27 mouse cellular contexts compared by ENCODE assay signal in the genomic region with DNA sequence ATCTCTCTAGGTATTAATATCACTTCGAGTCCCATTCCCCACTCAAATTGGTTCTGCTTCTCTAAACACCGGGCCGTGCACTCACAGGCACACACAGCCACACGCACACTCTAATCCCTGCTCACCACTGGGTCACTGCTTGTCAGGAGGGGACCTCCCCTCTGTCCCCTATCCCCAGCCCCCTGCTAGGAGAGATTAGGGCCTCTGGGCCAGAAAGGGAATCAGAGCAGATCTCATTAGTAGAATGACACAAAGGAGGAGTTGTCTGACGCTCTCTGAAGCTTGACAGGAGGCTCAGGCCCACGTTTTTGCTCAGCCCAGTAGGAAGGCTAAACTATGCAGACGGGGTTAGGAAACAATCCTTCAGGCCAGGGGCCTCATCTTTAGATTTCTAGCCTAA. TPM values are rescaled to one million over a fixed set of nuclear protein-coding genes. Genes with fewer than 3 reads are reported as not detected.
DNase-seq lines count a peak whose midpoint lies in the region; ATAC-seq and TF ChIP-seq lines count a peak whose summit lies in the region.
"Had no signal": no experiment of that assay in that cellular context is flagged by ENCODE, and none has a peak within 500 bp of the region (broad histone marks: within the 10 kb centered on the region; RNA-seq: fewer than 3 reads in every experiment).

No protein-coding gene starts in this region.

- no peaks in the 10 kb centered on the region for H3K27me3 ChIP-seq in heart, embryonic 10.5 days (ENCODE audit: insufficient read depth, poor library complexity, severe bottlenecking)
- H3K27me3 ChIP-seq in embryonic facial prominence, embryonic 11.5 days (ENCODE audit: control insufficient read depth, insufficient read depth, low read length) = no peaks in the 10 kb centered on the region
- H3K27me3 ChIP-seq in midbrain, embryonic 15.5 days (replicated peaks) = no peaks in the 10 kb centered on the region

- H3K27ac ChIP-seq in heart, embryonic 10.5 days = no peak overlapping the region
- H3K27ac ChIP-seq in embryonic facial prominence, embryonic 11.5 days (replicated peaks; ENCODE audit: low read depth, low read length) = no peak overlapping the region
- no peak overlapping the region for H3K27ac ChIP-seq in midbrain, embryonic 15.5 days

- 9% methylated on average over 7 of the region's 7 CpGs for WGBS in heart, embryonic 10.5 days
- WGBS in embryonic facial prominence, embryonic 11.5 days = 4% methylated on average over 7 of the region's 7 CpGs
- under 1% methylated on average over 7 of the region's 7 CpGs for WGBS in midbrain, embryonic 15.5 days

- no peak overlapping the region for H3K4me3 ChIP-seq in heart, embryonic 10.5 days
- no peak overlapping the region for H3K4me3 ChIP-seq in embryonic facial prominence, embryonic 11.5 days (ENCODE audit: low read depth, low read length)
- no peak overlapping the region for H3K4me3 ChIP-seq in midbrain, embryonic 15.5 days

- H3K9me3 ChIP-seq in heart, embryonic 10.5 days = no peaks in the 10 kb centered on the region
- no peaks in the 10 kb centered on the region for H3K9me3 ChIP-seq in embryonic facial prominence, embryonic 11.5 days (replicated peaks; ENCODE audit: control insufficient read depth, low read length)
- H3K9me3 ChIP-seq in midbrain, embryonic 15.5 days = no peaks in the 10 kb centered on the region

- H3K4me1 ChIP-seq in heart, embryonic 10.5 days = no peaks in the 10 kb centered on the region
- no peaks in the 10 kb centered on the region for H3K4me1 ChIP-seq in embryonic facial prominence, embryonic 11.5 days (ENCODE audit: control insufficient read depth, insufficient read depth, low read length)
- H3K4me1 ChIP-seq in midbrain, embryonic 15.5 days = 0 out of 2 replicates have a peak, but pooled peaks cover 2% of the 10 kb centered on the region

- ATAC-seq in embryonic facial prominence, embryonic 11.5 days (replicated peaks; ENCODE audit: insufficient number of reproducible peaks, low FRiP score, low TSS enrichment, low read depth) = no peak; the same call in 1 of the 2 replicates
- ATAC-seq in midbrain, embryonic 15.5 days (replicated peaks) = peak; percentile 73

- TF ChIP-seq POLR2A in brain, embryonic 14.5 days (IDR thresholded peaks at IDR 0.05; ENCODE audit: borderline replicate concordance, extremely low read depth, insufficient read depth, insufficient read length, poor library complexity, severe bottlenecking) = no peak

- TF ChIP-seq CTCF in brain, embryonic 14.5 days (IDR thresholded peaks at IDR 0.05; ENCODE audit: borderline replicate concordance, extremely low read depth, insufficient read depth, insufficient read length) = no peak

- peak; percentile 66 for DNase-seq in heart, adult 11 months
- DNase-seq in heart, embryonic 10.5 days (ENCODE audit: low spot score) = no peak
- peak; percentile 34 for DNase-seq in brain, embryonic 14.5 days (ENCODE audit: low read depth)
- DNase-seq in embryonic facial prominence, embryonic 11.5 days (ENCODE audit: low spot score) = peak; percentile 1
- no peak for DNase-seq in gastrocnemius, adult 8-10 months (ENCODE audit: low spot score in 2 of 2)
- DNase-seq in thymus, postnatal 10 days (ENCODE audit: low spot score in 2 of 2) = no peak
- no peak for DNase-seq in cerebellum, adult 11-12 months
- DNase-seq: B cell, adult 2 months; cerebellum, adult 18-20 months; gastrocnemius, postnatal 10 days; heart, postnatal 10 days; layer of hippocampus, adult 9-11 months; liver; lung, adult 18-20 months; lung, postnatal 36 days; right cerebral cortex, postnatal 14 days had no signal

- no peak overlapping the region for H3K9ac ChIP-seq in embryonic facial prominence, embryonic 11.5 days (replicated peaks; ENCODE audit: low read length)
- H3K9ac ChIP-seq in midbrain, embryonic 15.5 days = no peak overlapping the region

- no peaks in the 10 kb centered on the region for H3K36me3 ChIP-seq in heart, embryonic 10.5 days
- no peaks in the 10 kb centered on the region for H3K36me3 ChIP-seq in embryonic facial prominence, embryonic 11.5 days (replicated peaks; ENCODE audit: control insufficient read depth, insufficient read depth, low read depth, low read length)
- H3K36me3 ChIP-seq in midbrain, embryonic 15.5 days (replicated peaks) = no peaks in the 10 kb centered on the region

- no peak overlapping the region for H3K4me2 ChIP-seq in embryonic facial prominence, embryonic 11.5 days (ENCODE audit: low read depth, low read length)
- no peak overlapping the region for H3K4me2 ChIP-seq in midbrain, embryonic 15.5 days

RNA-seq across cellular contexts. Expression of a gene that starts 1.0 kb away (rescaled TPM):
- polyA plus RNA-seq in heart, embryonic 10.5 days (2016; fragmentation: Nextera tagmentation; extraction: Ambion mirVana) = not detected in 2 replicates
- 0.03 and 0.10 TPM in 2 replicates for polyA plus RNA-seq in brain, embryonic 14.5 days (2012; rRNA removed)
- polyA plus RNA-seq in embryonic facial prominence, embryonic 11.5 days (2014; fragmentation: Nextera tagmentation; extraction: Ambion mirVana) = not detected in 2 replicates
- 0.27 TPM in 1 of 2 replicates, not detected in the other for polyA plus RNA-seq in midbrain, embryonic 15.5 days (2015; fragmentation: Nextera tagmentation; extraction: Ambion mirVana)
- not detected for total RNA-seq in gastrocnemius, adult 8-10 months (2022)
- total RNA-seq: gastrocnemius, postnatal 10 days; heart, adult 8-10 months; heart, postnatal 10 days; left cerebral cortex, postnatal 25 days; monocyte, adult 5-6 weeks; neutrophil, adult 5-6 weeks had no signal
- polyA plus RNA-seq: intestine, embryonic 14.5 days; kidney, embryonic 14.5 days; testis, adult 2 months; urinary bladder, adult 2 months had no signal

RNA-seq across cellular contexts. Expression of a gene that starts 1.6 kb away (rescaled TPM):
- not detected in 2 replicates for polyA plus RNA-seq in heart, embryonic 10.5 days (2016; fragmentation: Nextera tagmentation; extraction: Ambion mirVana)
- 0.08 and 0.18 TPM in 2 replicates for polyA plus RNA-seq in brain, embryonic 14.5 days (2012; rRNA removed)
- polyA plus RNA-seq in embryonic facial prominence, embryonic 11.5 days (2014; fragmentation: Nextera tagmentation; extraction: Ambion mirVana) = 0.10 TPM in 1 of 2 replicates, not detected in the other
- 0.15 and 0.28 TPM in 2 replicates for polyA plus RNA-seq in midbrain, embryonic 15.5 days (2015; fragmentation: Nextera tagmentation; extraction: Ambion mirVana)
- total RNA-seq in gastrocnemius, adult 8-10 months (2022) = not detected
- total RNA-seq: adrenal gland, adult 18-20 months; gastrocnemius, postnatal 10 days; heart, adult 8-10 months; heart, postnatal 10 days; left cerebral cortex, postnatal 25 days; monocyte, adult 5-6 weeks; neutrophil, adult 5-6 weeks had no signal
- polyA plus RNA-seq: intestine, embryonic 14.5 days; kidney, embryonic 14.5 days; testis, adult 2 months; urinary bladder, adult 2 months had no signal

RNA-seq across cellular contexts. Expression of a gene that starts 40.8 kb away (rescaled TPM):
- 750 and 752 TPM in 2 replicates for polyA plus RNA-seq in heart, embryonic 10.5 days (2016; fragmentation: Nextera tagmentation; extraction: Ambion mirVana)
- 874 and 948 TPM in 2 replicates for polyA plus RNA-seq in brain, embryonic 14.5 days (2012; rRNA removed)
- polyA plus RNA-seq in embryonic facial prominence, embryonic 11.5 days (2014; fragmentation: Nextera tagmentation; extraction: Ambion mirVana) = 981 and 984 TPM in 2 replicates
- polyA plus RNA-seq in midbrain, embryonic 15.5 days (2015; fragmentation: Nextera tagmentation; extraction: Ambion mirVana) = 1,365 and 1,414 TPM in 2 replicates
- 1,000 to 10,000 TPM; 1,735 to 2,070 (median 1,829) TPM for total RNA-seq in gastrocnemius, adult 8-10 months (2022)

RNA-seq across cellular contexts. Expression of a gene that starts 41.9 kb away (rescaled TPM):
- not detected in 2 replicates for polyA plus RNA-seq in heart, embryonic 10.5 days (2016; fragmentation: Nextera tagmentation; extraction: Ambion mirVana)
- not detected in 2 replicates for polyA plus RNA-seq in brain, embryonic 14.5 days (2012; rRNA removed)
- not detected in 2 replicates for polyA plus RNA-seq in embryonic facial prominence, embryonic 11.5 days (2014; fragmentation: Nextera tagmentation; extraction: Ambion mirVana)
- polyA plus RNA-seq in midbrain, embryonic 15.5 days (2015; fragmentation: Nextera tagmentation; extraction: Ambion mirVana) = not detected in 2 replicates
- not detected for total RNA-seq in gastrocnemius, adult 8-10 months (2022)
- total RNA-seq: adrenal gland, adult 18-20 months; gastrocnemius, postnatal 10 days; heart, adult 8-10 months; heart, postnatal 10 days; left cerebral cortex, postnatal 25 days; monocyte, adult 5-6 weeks; neutrophil, adult 5-6 weeks had no signal
- polyA plus RNA-seq: cortical plate, adult 2 months; intestine, embryonic 14.5 days; kidney, embryonic 14.5 days; testis, adult 2 months; urinary bladder, adult 2 months had no signal

Comparison
In these comparisons a context has a peak if more than half of its experiments do, and no peak if none do; other contexts are left out.
1. DNase-seq: peak in heart, adult 11 months (single experiment), brain, embryonic 14.5 days (single experiment) and embryonic facial prominence, embryonic 11.5 days (single experiment); none in heart, embryonic 10.5 days (single experiment), gastrocnemius, adult 8-10 months (0 of 2), thymus, postnatal 10 days (0 of 2) and cerebellum, adult 11-12 months (single experiment).